Mouse (Mus musculus): ENCODE measurements at regions not wholly inside any gene's neighbourhood (a gene's known extent, or its start where the extent isn't known, plus 50 kb on each side); places are given as distances from the start of the nearest gene placed in this dataset.

- TF ChIP-seq POLR2A (IDR thresholded peaks at IDR 0.05; ENCODE audit: low read depth, low read length) (no peak), CTCF (IDR thresholded peaks at IDR 0.05; ENCODE audit: extremely low read depth, insufficient read length, insufficient replicate concordance, low read depth, low read length) (no peak)
These were observed 646.8 kb downstream of the Nedd1 start for GRCm38 (mm10) chr10:92075469-92075868.
